Mouse (Mus musculus) hindbrain, postnatal 0 days (tissue): ENCODE results near the gene Slc22a12. TPM values are rescaled to one million over a fixed set of nuclear protein-coding genes. Genes with fewer than 3 reads are reported as not detected.
A peak's percentile ranks its signal among the peaks of the same experiment; 100 is the strongest.

Source experiments
- ATAC-seq: fragments of 200-750 bp; cut with Nextera tagmentation; 2 replicates; pipeline ENCODE4 v1.8.0; 2017; ENCODE audit warnings: mild to moderate bottlenecking, moderate TSS enrichment, moderate library complexity
- DNase-seq: peaks from one replicate; pipeline ENCODE4 v3.0.0-alpha.2; 2015; ENCODE audit warnings: low spot score
- H3K27ac ChIP-seq: fragments of 300-500 bp; sonication (generic); 2 replicates; pipeline ENCODE4 v1.5.1; 2014; ENCODE audit warnings: mild to moderate bottlenecking
- H3K27me3 ChIP-seq: fragments of 300-500 bp; sonication (generic); 2 replicates; pipeline ENCODE4 v1.6.1; 2014; ENCODE audit warnings: low read length, mixed read lengths; ENCODE audit not compliant: insufficient read depth
- H3K36me3 ChIP-seq: fragments of 300-500 bp; sonication (generic); 2 replicates; pipeline ENCODE4 v1.6.1; 2014; ENCODE audit warnings: low read length, mixed read lengths; ENCODE audit not compliant: insufficient read depth
- H3K4me1 ChIP-seq: fragments of 300-500 bp; sonication (generic); 2 replicates; pipeline ENCODE4 v1.6.1; 2014; ENCODE audit warnings: antibody characterized with exemption, low read length, mixed read lengths; ENCODE audit not compliant: insufficient read depth
- H3K4me2 ChIP-seq: fragments of 300-500 bp; sonication (generic); 2 replicates; pipeline ENCODE4 v1.6.1; 2014; ENCODE audit warnings: low read depth, mild to moderate bottlenecking, low read length, moderate library complexity, mixed read lengths
- H3K4me3 ChIP-seq: fragments of 300-500 bp; sonication (generic); 2 replicates; pipeline ENCODE4 v1.5.1; 2014; ENCODE audit warnings: low read length
- H3K9ac ChIP-seq: fragments of 300-500 bp; sonication (generic); replicated peaks from 2 replicates; pipeline ENCODE4 v1.6.1; 2014; ENCODE audit warnings: mild to moderate bottlenecking, low read length, moderate library complexity, mixed read lengths
- H3K9me3 ChIP-seq: fragments of 300-500 bp; sonication (generic); 2 replicates; pipeline ENCODE4 v1.6.1; 2016; ENCODE audit warnings: low read length, mixed read lengths
- CTCF ChIP-seq: IDR thresholded peaks from 2 replicates; pipeline ENCODE4 v1.5.1; 2016; ENCODE audit warnings: antibody characterized with exemption, control low read depth, low read depth
- WGBS: fragments of 180-500 bp; shearing (Covaris S2); extraction: QIAGEN DNeasy Blood & Tissue Kit; methylation state at CpG from one replicate; pipeline ENCODE4 v1.1.7; 2014; 5-methylcytosine and 5-hydroxymethylcytosine counted together
- polyA plus RNA-seq: library from polyadenylated mRNA; unstranded; fragments of >200 nt; fragmentation: Nextera tagmentation; extraction: Ambion mirVana; gene quantifications from 2 replicates; pipeline ENCODE4 v1.2.1, GENCODE M21; 2015
- total RNA-seq: library from RNA; depleted of rRNA; stranded (reverse); fragments of >200 nt; gene quantifications from 2 replicates; pipeline ENCODE4 v1.2.3, GENCODE M21; 2014

Gene Slc22a12
- total and polyA plus RNA-seq, 2 experiments from 2014 or later: 0.21 to 0.35 TPM

- no peaks in the 10 kb centered on the region for H3K9me3 ChIP-seq
- H3K27ac ChIP-seq: 0 out of 2 replicates have a peak overlapping the region, but pooled peaks have one; percentile 1
- 18% methylated on average over 15 of the region's 15 CpGs for WGBS
- H3K4me2 ChIP-seq: no peak overlapping the region
- no peak for ATAC-seq
- peak; percentile 37 for TF ChIP-seq CTCF
- DNase-seq: no peak
- no peak overlapping the region for H3K4me3 ChIP-seq
- H3K36me3 ChIP-seq: peaks cover 42% of the 10 kb centered on the region
- H3K27me3 ChIP-seq: no peaks in the 10 kb centered on the region
- no peak overlapping the region for H3K9ac ChIP-seq
- peaks cover 13% of the 10 kb centered on the region for H3K4me1 ChIP-seq
Measured at GRCm38 (mm10) chr19:6513389-6514139, 29.3 kb downstream of the Slc22a12 start.

DNA sequence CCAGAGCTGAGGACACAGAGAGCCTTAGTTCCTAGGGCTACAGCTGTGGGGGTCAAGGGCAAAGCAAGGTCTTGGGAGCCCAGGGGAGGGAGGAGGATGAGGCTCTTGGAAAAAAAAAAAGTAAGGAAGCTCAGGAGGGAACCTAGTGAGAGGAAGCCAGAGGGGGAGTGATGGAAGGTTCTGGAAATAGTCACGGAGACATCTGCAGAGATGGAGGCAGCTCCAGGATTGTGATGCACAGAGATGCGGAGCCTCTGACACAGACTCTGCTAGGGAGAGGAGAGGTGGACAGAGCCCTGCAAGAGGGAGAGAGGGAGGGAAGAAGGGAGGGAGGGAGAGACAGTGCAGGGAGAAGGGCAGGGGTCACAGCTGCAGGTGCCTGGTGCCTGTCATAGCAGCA is 32.3 kb downstream of the Slc22a12 start:
- ATAC-seq (no peak), DNase-seq (no peak)
- Histone ChIP-seq H3K9me3 (no peaks in the 10 kb centered on the region), H3K27me3 (no peaks in the 10 kb centered on the region), H3K4me1 (no peaks in the 10 kb centered on the region), H3K27ac (no peak overlapping the region), H3K36me3 (peaks cover 47% of the 10 kb centered on the region), H3K4me2 (no peak overlapping the region), H3K9ac (no peak overlapping the region), H3K4me3 (no peak overlapping the region)
- WGBS: 81% methylated on average over 2 of the region's 2 CpGs
- no peak for TF ChIP-seq CTCF

GRCm38 (mm10) chr19:6509881-6510280 is 33.0 kb downstream of the Slc22a12 start:
- 84% methylated on average over 10 of the region's 10 CpGs for WGBS
- Histone ChIP-seq H3K27ac (no peak overlapping the region), H3K27me3 (no peaks in the 10 kb centered on the region), H3K36me3 (peaks cover 53% of the 10 kb centered on the region), H3K4me2 (no peak overlapping the region), H3K9ac (no peak overlapping the region), H3K4me3 (no peak overlapping the region), H3K9me3 (no peaks in the 10 kb centered on the region), H3K4me1 (peaks cover 2% of the 10 kb centered on the region; the same call in 1 of the 2 replicates)
- ATAC-seq: no peak
- TF ChIP-seq CTCF: no peak
- DNase-seq: no peak

DNA sequence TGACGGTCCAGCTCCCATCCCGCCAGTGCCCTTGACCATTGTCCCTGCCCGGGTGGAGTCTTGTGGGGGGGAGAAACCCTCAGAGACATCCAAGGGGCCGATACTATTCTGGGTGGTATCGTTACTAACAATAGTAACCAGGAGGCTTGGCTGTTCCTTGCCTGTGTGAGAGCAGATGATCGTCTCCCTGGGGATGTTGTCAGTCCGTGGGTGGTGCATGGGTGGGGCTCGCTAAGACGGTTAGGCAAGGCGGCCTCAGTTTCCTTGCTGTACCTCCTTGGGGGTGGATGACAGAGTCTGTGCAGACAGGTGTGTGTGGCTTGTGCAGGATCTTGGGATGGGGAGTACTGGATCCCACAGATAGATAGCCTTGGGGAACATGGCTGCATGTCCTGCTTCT is 35.4 kb downstream of the Slc22a12 start:
- no peak overlapping the region for H3K9ac ChIP-seq
- 49% methylated on average over 10 of the region's 10 CpGs for WGBS
- H3K4me3 ChIP-seq: no peak overlapping the region
- no peak overlapping the region for H3K4me2 ChIP-seq
- DNase-seq (no peak), ATAC-seq (no peak)
- no peak for TF ChIP-seq CTCF
- H3K27ac ChIP-seq: no peak overlapping the region
- H3K4me1 ChIP-seq: peaks cover 21% of the 10 kb centered on the region
- no peaks in the 10 kb centered on the region for H3K9me3 ChIP-seq
- peaks cover 47% of the 10 kb centered on the region for H3K36me3 ChIP-seq
- H3K27me3 ChIP-seq: no peaks in the 10 kb centered on the region

GRCm38 (mm10) chr19:6504656-6505045 is 38.2 kb downstream of the Slc22a12 start:
- no peak for TF ChIP-seq CTCF
- H3K9ac ChIP-seq: peak overlapping the region; percentile 67; the same call in 1 of the 2 replicates
- H3K27me3 ChIP-seq: no peaks in the 10 kb centered on the region
- no peak for DNase-seq
- peaks cover 35% of the 10 kb centered on the region for H3K4me1 ChIP-seq
- H3K36me3 ChIP-seq: peaks cover 29% of the 10 kb centered on the region
- H3K27ac ChIP-seq: peak overlapping the region; percentile 84; the same call in 1 of the 2 replicates
- 81% methylated on average over 12 of the region's 12 CpGs for WGBS
- no peaks in the 10 kb centered on the region for H3K9me3 ChIP-seq
- no peak overlapping the region for H3K4me3 ChIP-seq
- peak overlapping the region; percentile 92; the same call in 1 of the 2 replicates for H3K4me2 ChIP-seq
- no peak for ATAC-seq

GRCm38 (mm10) chr19:6503926-6504655 is 38.7 kb downstream of the Slc22a12 start:
- H3K9ac ChIP-seq: peak overlapping the region; percentile 67; the same call in 1 of the 2 replicates
- H3K27me3 ChIP-seq: no peaks in the 10 kb centered on the region
- DNase-seq (peak; percentile 77), ATAC-seq (peak; percentile 16; the same call in 1 of the 2 replicates)
- no peak overlapping the region for H3K4me3 ChIP-seq
- no peaks in the 10 kb centered on the region for H3K9me3 ChIP-seq
- no peak for TF ChIP-seq CTCF
- H3K27ac ChIP-seq: peak overlapping the region; percentile 84; the same call in 1 of the 2 replicates
- 25% methylated on average over 16 of the region's 16 CpGs for WGBS
- H3K4me2 ChIP-seq: peak overlapping the region; percentile 92
- peaks cover 26% of the 10 kb centered on the region for H3K36me3 ChIP-seq
- peaks cover 35% of the 10 kb centered on the region for H3K4me1 ChIP-seq
